Mouse (Mus musculus) lung, embryonic 15.5 days (tissue): ENCODE measurements around the gene Vmn1r196. TPM values are rescaled to one million over a fixed set of nuclear protein-coding genes. Genes with fewer than 3 reads are reported as not detected.
"Not testable (repeated sequence)": the region's sequence is repeated elsewhere in the genome, so short reads cannot be mapped to it uniquely, and the experiment has no call there.

Experiments used
- ATAC-seq: fragments of 200-750 bp; cut with Nextera tagmentation; 2 replicates; pipeline ENCODE4 v1.8.0; 2017; ENCODE audit warnings: moderate number of reproducible peaks, borderline replicate concordance; ENCODE audit not compliant: low FRiP score, low TSS enrichment; ENCODE audit errors: extremely low read depth
- H3K27ac ChIP-seq: fragments of 300-500 bp; sonication (generic); 2 replicates; pipeline ENCODE4 v1.5.1; 2015; ENCODE audit warnings: moderate library complexity, mild to moderate bottlenecking, inconsistent platforms
- H3K27me3 ChIP-seq: fragments of 300-500 bp; sonication (generic); 2 replicates; pipeline ENCODE4 v1.6.1; 2015; ENCODE audit warnings: inconsistent platforms
- H3K36me3 ChIP-seq: fragments of 300-500 bp; sonication (generic); 2 replicates; pipeline ENCODE4 v1.6.1; 2015; ENCODE audit warnings: inconsistent platforms
- H3K4me1 ChIP-seq: fragments of 300-500 bp; sonication (generic); 2 replicates; pipeline ENCODE4 v1.6.1; 2015; ENCODE audit warnings: inconsistent platforms
- H3K4me2 ChIP-seq: fragments of 300-500 bp; sonication (generic); 2 replicates; pipeline ENCODE4 v1.6.1; 2015; ENCODE audit warnings: inconsistent platforms, mild to moderate bottlenecking, moderate library complexity
- H3K4me3 ChIP-seq: fragments of 300-500 bp; sonication (generic); 2 replicates; pipeline ENCODE4 v1.5.1; 2015; ENCODE audit warnings: mild to moderate bottlenecking, inconsistent platforms
- H3K9ac ChIP-seq: fragments of 300-500 bp; sonication (generic); 2 replicates; pipeline ENCODE4 v1.6.1; 2015; ENCODE audit warnings: inconsistent platforms
- H3K9me3 ChIP-seq: fragments of 300-500 bp; sonication (generic); 2 replicates; pipeline ENCODE4 v1.6.1; 2016; ENCODE audit warnings: inconsistent platforms
- WGBS: fragments of 180-500 bp; shearing (Covaris S2); methylation state at CpG from one replicate; pipeline ENCODE4 v1.1.7; 2015; 5-methylcytosine and 5-hydroxymethylcytosine counted together
- polyA plus RNA-seq: library from polyadenylated mRNA; unstranded; fragments of >200 nt; fragmentation: Nextera tagmentation; extraction: Ambion mirVana; gene quantifications from 2 replicates; pipeline ENCODE4 v1.2.1, GENCODE M21; 2015

Vmn1r196 gene
- not detected in 2 replicates for polyA plus RNA-seq

- WGBS: 59% methylated on average over 2 of the region's 2 CpGs
- H3K9me3 ChIP-seq: no peaks in the 10 kb centered on the region
- no peak within 1 kb of the TSS for H3K4me2 ChIP-seq
- no peak within 1 kb of the TSS for H3K4me3 ChIP-seq
- no peaks in the 10 kb centered on the region for H3K27me3 ChIP-seq
- H3K36me3 ChIP-seq: no peaks in the 10 kb centered on the region
- H3K4me1 ChIP-seq: no peaks in the 10 kb centered on the region
- H3K9ac ChIP-seq: no peak within 1 kb of the TSS
- ATAC-seq: no peak
- H3K27ac ChIP-seq: no peak within 1 kb of the TSS
Observed at GRCm38 (mm10) chr13:22289620-22290019, at the start of gene Vmn1r196. Gene Vmn1r196 (plus strand): TSS chr13:22289920.

GRCm38 (mm10) chr13:22243915-22244314 is 45.8 kb upstream of the Vmn1r196 start, which contains the start of gene Vmn1r194:
Gene Vmn1r194 (plus strand): TSS chr13:22244215.
- H3K9ac ChIP-seq: no peak within 1 kb of the TSS
- H3K27ac ChIP-seq: no peak within 1 kb of the TSS
- no peaks in the 10 kb centered on the region for H3K9me3 ChIP-seq
- no peaks in the 10 kb centered on the region for H3K27me3 ChIP-seq
- no peak within 1 kb of the TSS for H3K4me2 ChIP-seq
- ATAC-seq: no peak
- no peaks in the 10 kb centered on the region for H3K36me3 ChIP-seq
- WGBS: 35% methylated on average over 1 of the region's 1 CpGs
- no peaks in the 10 kb centered on the region for H3K4me1 ChIP-seq
- H3K4me3 ChIP-seq: no peak within 1 kb of the TSS

DNA sequence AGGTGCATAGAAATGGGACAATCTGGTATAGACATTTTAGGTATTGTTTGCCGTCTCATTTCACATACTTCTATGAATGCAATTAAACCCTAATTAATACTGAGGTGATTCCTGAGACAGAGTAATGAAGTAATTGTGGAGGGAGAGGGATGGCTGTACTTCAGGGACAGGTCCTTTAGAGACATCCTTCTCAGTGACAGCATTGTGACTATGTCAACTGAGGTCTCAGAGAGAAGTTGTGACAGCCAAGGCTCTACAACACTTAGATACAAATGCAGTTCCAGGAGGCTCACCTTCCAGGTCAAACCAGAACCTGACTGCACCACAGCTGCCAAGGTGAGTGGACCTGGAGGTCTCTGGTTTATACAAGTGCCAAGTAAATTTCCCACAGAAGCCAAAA is 19.5 kb upstream of the Vmn1r196 start, which contains the start of gene Vmn1r195:
Vmn1r195 (plus strand) TSS at position 301 of the 400 bp plus-strand sequence.
- not testable (repeated sequence) for H3K4me1 ChIP-seq, H3K4me3 ChIP-seq, H3K36me3 ChIP-seq, H3K4me2 ChIP-seq, ATAC-seq, H3K9ac ChIP-seq, H3K9me3 ChIP-seq, H3K27ac ChIP-seq, H3K27me3 ChIP-seq
- WGBS: 92% methylated on average over 1 of the region's 1 CpGs

DNA sequence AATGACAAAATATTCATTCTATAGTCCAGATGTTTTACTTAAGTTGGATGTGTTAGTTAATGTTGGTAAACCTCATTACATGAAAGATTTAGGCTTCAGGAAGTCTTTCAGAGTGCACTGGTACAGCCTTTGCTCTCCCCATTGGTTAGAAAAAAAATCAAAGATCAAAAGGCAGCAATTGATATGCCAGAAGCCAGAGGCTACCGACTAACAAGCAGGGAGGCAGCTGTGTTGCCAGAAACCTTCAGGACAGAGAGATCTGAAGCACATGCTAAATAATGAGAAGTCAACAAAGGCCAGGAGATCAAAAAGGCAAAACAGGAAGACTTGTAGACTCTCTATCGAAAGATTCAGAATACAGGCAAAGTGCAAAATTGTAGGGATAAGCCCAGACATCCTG is 18.0 kb upstream of the Vmn1r196 start:
- no peaks in the 10 kb centered on the region for H3K4me1 ChIP-seq
- no peak overlapping the region for H3K4me3 ChIP-seq
- WGBS: 29% methylated on average over 2 of the region's 2 CpGs
- no peaks in the 10 kb centered on the region for H3K36me3 ChIP-seq
- H3K4me2 ChIP-seq: no peak overlapping the region
- H3K9ac ChIP-seq: no peak overlapping the region
- H3K27me3 ChIP-seq: no peaks in the 10 kb centered on the region
- H3K27ac ChIP-seq: no peak overlapping the region
- no peaks in the 10 kb centered on the region for H3K9me3 ChIP-seq
- ATAC-seq: no peak

GRCm38 (mm10) chr13:22284578-22284977 is 5.1 kb upstream of the Vmn1r196 start:
- peak; percentile 42; the same call in 1 of the 2 replicates for ATAC-seq
- no peaks in the 10 kb centered on the region for H3K4me1 ChIP-seq

GRCm38 (mm10) chr13:22308075-22308474 is 18.4 kb downstream of the Vmn1r196 start:
- 85% methylated on average over 5 of the region's 5 CpGs for WGBS

More at GRCm38 (mm10) chr13:22284578-22284977, 5.1 kb upstream of the Vmn1r196 start:
- H3K9me3 ChIP-seq: no peaks in the 10 kb centered on the region
- no peak overlapping the region for H3K4me3 ChIP-seq
- H3K36me3 ChIP-seq: no peaks in the 10 kb centered on the region
- H3K4me2 ChIP-seq: no peak overlapping the region
- WGBS: 32% methylated on average over 2 of the region's 2 CpGs
- H3K9ac ChIP-seq: no peak overlapping the region
- H3K27me3 ChIP-seq: no peaks in the 10 kb centered on the region
- no peak overlapping the region for H3K27ac ChIP-seq

GRCm38 (mm10) chr13:22315361-22315760 is 25.6 kb downstream of the Vmn1r196 start:
- Histone ChIP-seq H3K27me3 (no peaks in the 10 kb centered on the region), H3K9me3 (no peaks in the 10 kb centered on the region), H3K27ac (no peak overlapping the region), H3K4me3 (no peak overlapping the region), H3K4me1 (no peaks in the 10 kb centered on the region), H3K4me2 (no peak overlapping the region), H3K36me3 (no peaks in the 10 kb centered on the region), H3K9ac (no peak overlapping the region)
- ATAC-seq: no peak
- WGBS: 61% methylated on average over 2 of the region's 2 CpGs

More at GRCm38 (mm10) chr13:22308075-22308474, 18.4 kb downstream of the Vmn1r196 start:
- not testable (repeated sequence) for H3K4me2 ChIP-seq, ATAC-seq, H3K27ac ChIP-seq, H3K4me1 ChIP-seq, H3K36me3 ChIP-seq, H3K4me3 ChIP-seq, H3K9ac ChIP-seq, H3K27me3 ChIP-seq, H3K9me3 ChIP-seq

- 78% methylated on average over 2 of the region's 2 CpGs for WGBS
Observed at GRCm38 (mm10) chr13:22317366-22317765, 27.6 kb downstream of the Vmn1r196 start.

GRCm38 (mm10) chr13:22320091-22320490 is 30.4 kb downstream of the Vmn1r196 start:
- Histone ChIP-seq H3K4me3 (no peak overlapping the region), H3K27me3 (no peaks in the 10 kb centered on the region)
- ATAC-seq: no peak

More at GRCm38 (mm10) chr13:22317366-22317765, 27.6 kb downstream of the Vmn1r196 start:
- H3K9ac ChIP-seq: no peak overlapping the region
- H3K4me3 ChIP-seq: no peak overlapping the region
- no peaks in the 10 kb centered on the region for H3K27me3 ChIP-seq
- H3K4me1 ChIP-seq: no peaks in the 10 kb centered on the region
- H3K27ac ChIP-seq: no peak overlapping the region
- ATAC-seq: no peak
- no peak overlapping the region for H3K4me2 ChIP-seq
- H3K9me3 ChIP-seq: no peaks in the 10 kb centered on the region
- no peaks in the 10 kb centered on the region for H3K36me3 ChIP-seq

GRCm38 (mm10) chr13:22324289-22324688 is 34.6 kb downstream of the Vmn1r196 start, which contains the start of gene Vmn1r197:
Gene Vmn1r197 (plus strand): TSS chr13:22324589.
- no peak for ATAC-seq
- H3K4me3 ChIP-seq: no peak within 1 kb of the TSS
- no peak within 1 kb of the TSS for H3K9ac ChIP-seq

More at GRCm38 (mm10) chr13:22320091-22320490, 30.4 kb downstream of the Vmn1r196 start:
- H3K4me2 ChIP-seq: no peak overlapping the region
- H3K4me1 ChIP-seq: no peaks in the 10 kb centered on the region
- H3K9ac ChIP-seq: no peak overlapping the region
- H3K27ac ChIP-seq: no peak overlapping the region
- no peaks in the 10 kb centered on the region for H3K9me3 ChIP-seq
- no peaks in the 10 kb centered on the region for H3K36me3 ChIP-seq

DNA sequence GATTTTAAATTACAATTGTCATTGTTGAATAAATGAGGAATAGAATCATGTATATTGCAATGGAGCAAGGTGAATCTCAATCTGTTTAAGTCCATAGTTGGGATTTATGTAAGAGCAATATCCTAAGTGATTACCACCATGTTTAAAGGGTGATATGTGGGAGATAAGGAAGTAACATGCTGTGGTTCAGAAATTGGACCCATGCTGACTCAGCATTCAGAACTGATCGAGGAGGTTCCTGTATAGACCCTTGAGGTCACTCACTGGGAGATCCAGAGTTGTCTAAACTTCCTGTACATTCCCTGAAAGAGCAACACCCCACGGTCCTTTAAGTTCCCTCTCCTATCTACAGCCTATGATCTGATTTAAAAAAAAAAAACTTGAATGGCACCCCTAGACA is 43.5 kb downstream of the Vmn1r196 start:
- Histone ChIP-seq H3K4me3 (no peak overlapping the region), H3K36me3 (no peaks in the 10 kb centered on the region), H3K9ac (no peak overlapping the region), H3K4me2 (no peak overlapping the region), H3K9me3 (no peaks in the 10 kb centered on the region), H3K27ac (no peak overlapping the region), H3K27me3 (no peaks in the 10 kb centered on the region), H3K4me1 (no peaks in the 10 kb centered on the region)
- no peak for ATAC-seq
- 70% methylated on average over 2 of the region's 2 CpGs for WGBS

More at GRCm38 (mm10) chr13:22324289-22324688, 34.6 kb downstream of the Vmn1r196 start, which contains the start of gene Vmn1r197:
- H3K27me3 ChIP-seq: no peaks in the 10 kb centered on the region
- H3K36me3 ChIP-seq: no peaks in the 10 kb centered on the region
- H3K4me2 ChIP-seq: no peak within 1 kb of the TSS
- H3K4me1 ChIP-seq: no peaks in the 10 kb centered on the region
- no peak within 1 kb of the TSS for H3K27ac ChIP-seq
- no peaks in the 10 kb centered on the region for H3K9me3 ChIP-seq

GRCm38 (mm10) chr13:22335565-22335964 is 45.8 kb downstream of the Vmn1r196 start:
- Histone ChIP-seq H3K27ac (no peak overlapping the region), H3K4me3 (no peak overlapping the region), H3K4me2 (no peak overlapping the region), H3K9me3 (no peaks in the 10 kb centered on the region), H3K36me3 (no peaks in the 10 kb centered on the region), H3K4me1 (no peaks in the 10 kb centered on the region), H3K9ac (no peak overlapping the region), H3K27me3 (no peaks in the 10 kb centered on the region)
- ATAC-seq: no peak
- 83% methylated on average over 1 of the region's 1 CpGs for WGBS
